Mouse (Mus musculus): ENCODE measurements at regions not wholly inside any gene's neighbourhood (a gene's known extent, or its start where the extent isn't known, plus 50 kb on each side); places are given as distances from the start of the nearest gene placed in this dataset.

- H3K36me3 ChIP-seq, result no peaks in the 10 kb centered on the region
- no peaks in the 10 kb centered on the region for H3K9me3 ChIP-seq
- peaks cover 34% of the 10 kb centered on the region for H3K4me1 ChIP-seq
- no peak overlapping the region for H3K4me3 ChIP-seq
- ATAC-seq (ENCODE audit: low FRiP score, low read depth), result no peak
- 80% methylated on average over 12 of the region's 12 CpGs for WGBS
- H3K27ac ChIP-seq (replicated peaks), result no peak overlapping the region
- H3K4me2 ChIP-seq (replicated peaks), result no peak overlapping the region
- no peak overlapping the region for H3K9ac ChIP-seq (replicated peaks)
- peaks cover 4% of the 10 kb centered on the region for H3K27me3 ChIP-seq
These were observed 201.6 kb downstream of the Cdh26 start for GRCm38 (mm10) chr2:178631966-178632365.

GRCm38 (mm10) chr2:178632831-178633585 is 202.7 kb downstream of the Cdh26 start:
- no peaks in the 10 kb centered on the region for H3K36me3 ChIP-seq
- H3K4me2 ChIP-seq (replicated peaks), result no peak overlapping the region
- H3K27me3 ChIP-seq, result 0 out of 2 replicates have a peak, but pooled peaks cover 4% of the 10 kb centered on the region
- H3K9me3 ChIP-seq, result no peaks in the 10 kb centered on the region
- no peak overlapping the region for H3K27ac ChIP-seq (replicated peaks)
- H3K4me1 ChIP-seq, result peaks cover 30% of the 10 kb centered on the region
- WGBS, result 87% methylated on average over 13 of the region's 13 CpGs
- H3K4me3 ChIP-seq, result no peak overlapping the region
- no peak overlapping the region for H3K9ac ChIP-seq (replicated peaks)
- ATAC-seq (ENCODE audit: low FRiP score, low read depth), result no peak

GRCm38 (mm10) chr2:178634116-178634515 is 203.8 kb downstream of the Cdh26 start:
- Histone ChIP-seq H3K9me3 (no peaks in the 10 kb centered on the region), H3K27me3 (0 out of 2 replicates have a peak, but pooled peaks cover 4% of the 10 kb centered on the region), H3K4me1 (peaks cover 28% of the 10 kb centered on the region), H3K9ac (replicated peaks) (no peak overlapping the region), H3K27ac (replicated peaks) (no peak overlapping the region), H3K4me3 (no peak overlapping the region), H3K36me3 (no peaks in the 10 kb centered on the region), H3K4me2 (replicated peaks) (no peak overlapping the region)
- WGBS, result 55% methylated on average over 10 of the region's 10 CpGs
- ATAC-seq (ENCODE audit: low FRiP score, low read depth), result no peak

GRCm38 (mm10) chr2:178635685-178636084 is 205.4 kb downstream of the Cdh26 start:
- 40% methylated on average over 4 of the region's 4 CpGs for WGBS
- no peak overlapping the region for H3K27ac ChIP-seq (replicated peaks)
- ATAC-seq (ENCODE audit: low FRiP score, low read depth), result peak; percentile 55; the same call in 1 of the 2 replicates

GRCm38 (mm10) chr2:178636901-178637300 is 206.6 kb downstream of the Cdh26 start:
- H3K4me3 ChIP-seq, result no peak overlapping the region
- H3K4me1 ChIP-seq, result peaks cover 28% of the 10 kb centered on the region
- no peak for ATAC-seq (ENCODE audit: low FRiP score, low read depth)
- H3K4me2 ChIP-seq (replicated peaks), result no peak overlapping the region
- no peak overlapping the region for H3K27ac ChIP-seq (replicated peaks)
- H3K9me3 ChIP-seq, result no peaks in the 10 kb centered on the region
- WGBS, result 91% methylated on average over 9 of the region's 9 CpGs
- no peak overlapping the region for H3K9ac ChIP-seq (replicated peaks)
- H3K36me3 ChIP-seq, result no peaks in the 10 kb centered on the region
- H3K27me3 ChIP-seq, result peaks cover 4% of the 10 kb centered on the region; the same call in 1 of the 2 replicates

More at GRCm38 (mm10) chr2:178635685-178636084, 205.4 kb downstream of the Cdh26 start:
- Histone ChIP-seq H3K4me3 (no peak overlapping the region), H3K9ac (replicated peaks) (no peak overlapping the region), H3K36me3 (no peaks in the 10 kb centered on the region), H3K4me1 (peaks cover 28% of the 10 kb centered on the region), H3K4me2 (replicated peaks) (no peak overlapping the region), H3K9me3 (no peaks in the 10 kb centered on the region), H3K27me3 (0 out of 2 replicates have a peak, but pooled peaks cover 4% of the 10 kb centered on the region)

GRCm38 (mm10) chr2:178642137-178643052 is 212.1 kb downstream of the Cdh26 start:
- no peak for ATAC-seq (ENCODE audit: low FRiP score, low read depth)
- no peak overlapping the region for H3K4me2 ChIP-seq (replicated peaks)
- no peak overlapping the region for H3K9ac ChIP-seq (replicated peaks)
- H3K27me3 ChIP-seq, result no peaks in the 10 kb centered on the region; the same call in 1 of the 2 replicates
- peaks cover 6% of the 10 kb centered on the region for H3K4me1 ChIP-seq
- WGBS, result 40% methylated on average over 16 of the region's 16 CpGs
- no peak overlapping the region for H3K4me3 ChIP-seq
- H3K27ac ChIP-seq (replicated peaks), result 0 out of 2 replicates have a peak overlapping the region, but pooled peaks have one; percentile 15
- no peaks in the 10 kb centered on the region for H3K36me3 ChIP-seq
- no peaks in the 10 kb centered on the region for H3K9me3 ChIP-seq

- Histone ChIP-seq H3K27ac (replicated peaks) (no peak overlapping the region), H3K4me3 (no peak overlapping the region), H3K36me3 (no peaks in the 10 kb centered on the region), H3K4me1 (peaks cover 6% of the 10 kb centered on the region), H3K27me3 (no peaks in the 10 kb centered on the region; the same call in 1 of the 2 replicates), H3K9me3 (no peaks in the 10 kb centered on the region), H3K9ac (replicated peaks) (no peak overlapping the region), H3K4me2 (replicated peaks) (no peak overlapping the region)
- no peak for ATAC-seq (ENCODE audit: low FRiP score, low read depth)
- 79% methylated on average over 11 of the region's 11 CpGs for WGBS
These were observed 212.7 kb downstream of the Cdh26 start for GRCm38 (mm10) chr2:178643053-178643402.

GRCm38 (mm10) chr2:178643841-178644240 is 213.5 kb downstream of the Cdh26 start:
- H3K4me1 ChIP-seq, result peaks cover 6% of the 10 kb centered on the region
- H3K4me2 ChIP-seq (replicated peaks), result no peak overlapping the region
- H3K4me3 ChIP-seq, result no peak overlapping the region
- H3K9me3 ChIP-seq, result no peaks in the 10 kb centered on the region
- ATAC-seq (ENCODE audit: low FRiP score, low read depth), result no peak
- no peak overlapping the region for H3K9ac ChIP-seq (replicated peaks)
- H3K27me3 ChIP-seq, result no peaks in the 10 kb centered on the region; the same call in 1 of the 2 replicates
- H3K36me3 ChIP-seq, result no peaks in the 10 kb centered on the region
- no peak overlapping the region for H3K27ac ChIP-seq (replicated peaks)
- 41% methylated on average over 4 of the region's 4 CpGs for WGBS

GRCm38 (mm10) chr2:178660071-178660470 is 229.7 kb downstream of the Cdh26 start:
- H3K9ac ChIP-seq (replicated peaks), result no peak overlapping the region
- WGBS, result 95% methylated on average over 2 of the region's 2 CpGs
- no peaks in the 10 kb centered on the region for H3K4me1 ChIP-seq
- H3K4me3 ChIP-seq, result no peak overlapping the region
- H3K36me3 ChIP-seq, result no peaks in the 10 kb centered on the region
- no peak overlapping the region for H3K4me2 ChIP-seq (replicated peaks)
- no peaks in the 10 kb centered on the region; the same call in 1 of the 2 replicates for H3K27me3 ChIP-seq
- no peaks in the 10 kb centered on the region for H3K9me3 ChIP-seq
- no peak for ATAC-seq (ENCODE audit: low FRiP score, low read depth)
- no peak overlapping the region for H3K27ac ChIP-seq (replicated peaks)

GRCm38 (mm10) chr2:178662396-178662795 is 232.1 kb downstream of the Cdh26 start:
- WGBS, result 42% methylated on average over 1 of the region's 1 CpGs
- no peak for ATAC-seq (ENCODE audit: low FRiP score, low read depth)
- no peak overlapping the region for H3K4me3 ChIP-seq

GRCm38 (mm10) chr2:178664977-178665376 is 234.6 kb downstream of the Cdh26 start:
- peak; percentile 44; the same call in 1 of the 2 replicates for ATAC-seq (ENCODE audit: low FRiP score, low read depth)
- WGBS, result 16% methylated on average over 4 of the region's 4 CpGs
- H3K9ac ChIP-seq (replicated peaks), result no peak overlapping the region
- no peak overlapping the region for H3K4me2 ChIP-seq (replicated peaks)
- H3K27me3 ChIP-seq, result peaks cover 21% of the 10 kb centered on the region
- H3K27ac ChIP-seq (replicated peaks), result no peak overlapping the region
- no peaks in the 10 kb centered on the region for H3K9me3 ChIP-seq
- no peak overlapping the region for H3K4me3 ChIP-seq
- no peaks in the 10 kb centered on the region for H3K36me3 ChIP-seq
- H3K4me1 ChIP-seq, result no peaks in the 10 kb centered on the region

More at GRCm38 (mm10) chr2:178662396-178662795, 232.1 kb downstream of the Cdh26 start:
- Histone ChIP-seq H3K4me1 (no peaks in the 10 kb centered on the region), H3K4me2 (replicated peaks) (no peak overlapping the region), H3K27me3 (peaks cover 16% of the 10 kb centered on the region), H3K9ac (replicated peaks) (no peak overlapping the region), H3K27ac (replicated peaks) (no peak overlapping the region), H3K9me3 (no peaks in the 10 kb centered on the region), H3K36me3 (no peaks in the 10 kb centered on the region)

GRCm38 (mm10) chr2:178668451-178668850 is 238.1 kb downstream of the Cdh26 start:
- 15% methylated on average over 2 of the region's 2 CpGs for WGBS
- H3K27ac ChIP-seq (replicated peaks), result no peak overlapping the region
- H3K36me3 ChIP-seq, result no peaks in the 10 kb centered on the region
- no peaks in the 10 kb centered on the region for H3K9me3 ChIP-seq
- H3K9ac ChIP-seq (replicated peaks), result no peak overlapping the region
- H3K27me3 ChIP-seq, result peaks cover 21% of the 10 kb centered on the region
- no peaks in the 10 kb centered on the region for H3K4me1 ChIP-seq
- H3K4me3 ChIP-seq, result no peak overlapping the region
- no peak overlapping the region for H3K4me2 ChIP-seq (replicated peaks)
- ATAC-seq (ENCODE audit: low FRiP score, low read depth), result no peak

Measured in midbrain, embryonic 12.5 days (tissue).